Mouse (Mus musculus): ENCODE data around the gene Gm21972. TPM values are rescaled to one million over a fixed set of nuclear protein-coding genes. Genes with fewer than 3 reads are reported as not detected.
A peak's percentile ranks its signal among the peaks of the same experiment; 100 is the strongest.

The Gm21972 gene
- polyA plus RNA-seq, 1 experiment from 2014 or later = not detected

- Histone ChIP-seq H3K9me3 (replicated peaks) (no peaks in the 10 kb centered on the region), H3K4me3 (no peak overlapping the region), H3K27me3 (ENCODE audit: low read depth, poor library complexity, severe bottlenecking) (no peaks in the 10 kb centered on the region), H3K36me3 (peaks cover 41% of the 10 kb centered on the region), H3K27ac (no peak overlapping the region), H3K4me1 (no peaks in the 10 kb centered on the region)
- WGBS = 52% methylated on average over 7 of the region's 7 CpGs
- peak; percentile 93 for DNase-seq (ENCODE audit: low spot score)
These were observed 45.2 kb downstream of the Gm21972 start for GRCm38 (mm10) chr1:86178462-86179253.

- H3K4me1 ChIP-seq = no peaks in the 10 kb centered on the region
- no peak overlapping the region for H3K27ac ChIP-seq
- H3K36me3 ChIP-seq = peaks cover 11% of the 10 kb centered on the region
- no peak for DNase-seq (ENCODE audit: low spot score)
- 67% methylated on average over 5 of the region's 5 CpGs for WGBS
- no peaks in the 10 kb centered on the region for H3K27me3 ChIP-seq (ENCODE audit: low read depth, poor library complexity, severe bottlenecking)
- no peaks in the 10 kb centered on the region for H3K9me3 ChIP-seq (replicated peaks)
- no peak overlapping the region for H3K4me3 ChIP-seq
These were observed 48.7 kb downstream of the Gm21972 start for GRCm38 (mm10) chr1:86182004-86182709.

- Histone ChIP-seq H3K9me3 (replicated peaks) (no peaks in the 10 kb centered on the region), H3K4me1 (no peaks in the 10 kb centered on the region), H3K27me3 (ENCODE audit: low read depth, poor library complexity, severe bottlenecking) (no peaks in the 10 kb centered on the region), H3K36me3 (peaks cover 6% of the 10 kb centered on the region; the same call in 1 of the 2 replicates), H3K4me3 (no peak overlapping the region), H3K27ac (no peak overlapping the region)
- 95% methylated on average over 4 of the region's 4 CpGs for WGBS
- no peak for DNase-seq (ENCODE audit: low spot score)
These were observed 50.3 kb downstream of the Gm21972 start for GRCm38 (mm10) chr1:86183577-86184263.

GRCm38 (mm10) chr1:86186762-86187161, 53.3 kb downstream of the Gm21972 start:
- Histone ChIP-seq H3K4me3 (no peak overlapping the region), H3K36me3 (peaks cover 16% of the 10 kb centered on the region), H3K4me1 (no peaks in the 10 kb centered on the region), H3K27ac (no peak overlapping the region), H3K27me3 (ENCODE audit: low read depth, poor library complexity, severe bottlenecking) (no peaks in the 10 kb centered on the region), H3K9me3 (replicated peaks) (no peaks in the 10 kb centered on the region)
- whole genome bisulfite sequencing = 87% methylated on average over 7 of the region's 7 CpGs
- DNase-seq (ENCODE audit: low spot score) = no peak

GRCm38 (mm10) chr1:86187856-86188255, 54.4 kb downstream of the Gm21972 start:
- no peaks in the 10 kb centered on the region for H3K27me3 ChIP-seq (ENCODE audit: low read depth, poor library complexity, severe bottlenecking)
- WGBS = 83% methylated on average over 2 of the region's 2 CpGs
- H3K27ac ChIP-seq = no peak overlapping the region
- peaks cover 19% of the 10 kb centered on the region for H3K36me3 ChIP-seq
- no peak overlapping the region for H3K4me3 ChIP-seq
- no peaks in the 10 kb centered on the region for H3K9me3 ChIP-seq (replicated peaks)
- H3K4me1 ChIP-seq = no peaks in the 10 kb centered on the region
- DNase-seq (ENCODE audit: low spot score) = no peak

- Histone ChIP-seq H3K27me3 (ENCODE audit: low read depth, poor library complexity, severe bottlenecking) (no peaks in the 10 kb centered on the region), H3K27ac (no peak overlapping the region), H3K4me3 (no peak overlapping the region), H3K9me3 (replicated peaks) (no peaks in the 10 kb centered on the region), H3K36me3 (peaks cover 19% of the 10 kb centered on the region), H3K4me1 (no peaks in the 10 kb centered on the region)
- DNase-seq (ENCODE audit: low spot score) = no peak
- 85% methylated on average over 2 of the region's 2 CpGs for WGBS
These were observed 54.8 kb downstream of the Gm21972 start for GRCm38 (mm10) chr1:86188271-86188670.

- Histone ChIP-seq H3K27ac (no peak overlapping the region), H3K9me3 (replicated peaks) (no peaks in the 10 kb centered on the region), H3K4me3 (no peak overlapping the region), H3K27me3 (ENCODE audit: low read depth, poor library complexity, severe bottlenecking) (no peaks in the 10 kb centered on the region), H3K36me3 (peaks cover 23% of the 10 kb centered on the region), H3K4me1 (no peaks in the 10 kb centered on the region)
- DNase-seq (ENCODE audit: low spot score) = no peak
- 83% methylated on average over 6 of the region's 6 CpGs for WGBS
These were observed 55.7 kb downstream of the Gm21972 start for GRCm38 (mm10) chr1:86189034-86189702.

GRCm38 (mm10) chr1:86190843-86191242, 57.4 kb downstream of the Gm21972 start:
- H3K4me3 ChIP-seq = no peak overlapping the region
- 85% methylated on average over 6 of the region's 6 CpGs for WGBS
- no peaks in the 10 kb centered on the region for H3K9me3 ChIP-seq (replicated peaks)
- H3K27ac ChIP-seq = no peak overlapping the region
- H3K36me3 ChIP-seq = peaks cover 25% of the 10 kb centered on the region
- no peak for DNase-seq (ENCODE audit: low spot score)
- H3K27me3 ChIP-seq (ENCODE audit: low read depth, poor library complexity, severe bottlenecking) = no peaks in the 10 kb centered on the region
- H3K4me1 ChIP-seq = no peaks in the 10 kb centered on the region

GRCm38 (mm10) chr1:86194044-86194443, 60.6 kb downstream of the Gm21972 start:
- H3K27me3 ChIP-seq (ENCODE audit: low read depth, poor library complexity, severe bottlenecking) = no peaks in the 10 kb centered on the region
- H3K27ac ChIP-seq = no peak overlapping the region
- 83% methylated on average over 7 of the region's 7 CpGs for WGBS
- H3K4me3 ChIP-seq = no peak overlapping the region
- H3K9me3 ChIP-seq (replicated peaks) = no peaks in the 10 kb centered on the region
- peaks cover 49% of the 10 kb centered on the region for H3K36me3 ChIP-seq
- DNase-seq (ENCODE audit: low spot score) = no peak
- no peaks in the 10 kb centered on the region for H3K4me1 ChIP-seq

- Histone ChIP-seq H3K4me3 (no peak overlapping the region), H3K36me3 (peaks cover 73% of the 10 kb centered on the region), H3K9me3 (replicated peaks) (no peaks in the 10 kb centered on the region), H3K27me3 (ENCODE audit: low read depth, poor library complexity, severe bottlenecking) (no peaks in the 10 kb centered on the region), H3K4me1 (no peaks in the 10 kb centered on the region), H3K27ac (no peak overlapping the region)
- WGBS = 94% methylated on average over 6 of the region's 6 CpGs
- no peak for DNase-seq (ENCODE audit: low spot score)
These were observed 64.8 kb downstream of the Gm21972 start for GRCm38 (mm10) chr1:86198276-86198675.

GRCm38 (mm10) chr1:86199026-86199425, 65.6 kb downstream of the Gm21972 start:
- H3K9me3 ChIP-seq (replicated peaks) = no peaks in the 10 kb centered on the region
- no peaks in the 10 kb centered on the region for H3K4me1 ChIP-seq
- H3K36me3 ChIP-seq = peaks cover 77% of the 10 kb centered on the region
- DNase-seq (ENCODE audit: low spot score) = no peak
- no peak overlapping the region for H3K27ac ChIP-seq
- H3K4me3 ChIP-seq = no peak overlapping the region
- 86% methylated on average over 5 of the region's 5 CpGs for WGBS
- H3K27me3 ChIP-seq (ENCODE audit: low read depth, poor library complexity, severe bottlenecking) = no peaks in the 10 kb centered on the region

GRCm38 (mm10) chr1:86201312-86201711, 67.9 kb downstream of the Gm21972 start:
- Histone ChIP-seq H3K27ac (no peak overlapping the region), H3K27me3 (ENCODE audit: low read depth, poor library complexity, severe bottlenecking) (no peaks in the 10 kb centered on the region), H3K9me3 (replicated peaks) (no peaks in the 10 kb centered on the region), H3K4me3 (no peak overlapping the region), H3K4me1 (no peaks in the 10 kb centered on the region), H3K36me3 (peaks cover 82% of the 10 kb centered on the region)
- no peak for DNase-seq (ENCODE audit: low spot score)
